Mouse (Mus musculus) liver, adult 2 months (tissue): ENCODE results near the gene Adarb1. TPM values are rescaled to one million over a fixed set of nuclear protein-coding genes. Genes with fewer than 3 reads are reported as not detected.

Experiments used
- DNase-seq: peaks from one replicate; pipeline ENCODE4 v3.0.0-alpha.2; 2011; ENCODE audit warnings: low read depth, low spot score; ENCODE audit errors: extremely low read depth
- H3K27ac ChIP-seq: fragments of 200-500 bp; replicated peaks from 2 replicates; pipeline ENCODE4 v1.5.1; 2012; ENCODE audit warnings: low read depth, mild to moderate bottlenecking, control low read depth, inconsistent platforms, low read length; ENCODE audit not compliant: insufficient read depth
- H3K27me3 ChIP-seq: fragments of 200-500 bp; 2 replicates; pipeline ENCODE4 v1.6.1; 2012; ENCODE audit warnings: mild to moderate bottlenecking, moderate library complexity, low read length, inconsistent platforms; ENCODE audit not compliant: control insufficient read depth, insufficient read depth
- H3K36me3 ChIP-seq: fragments of 200-500 bp; 2 replicates; pipeline ENCODE4 v1.6.1; 2012; ENCODE audit warnings: low read length, inconsistent platforms; ENCODE audit not compliant: control insufficient read depth, insufficient read depth
- H3K4me1 ChIP-seq: fragments of 200-500 bp; 2 replicates; pipeline ENCODE4 v1.6.1; 2011; ENCODE audit warnings: low read length; ENCODE audit not compliant: control insufficient read depth, insufficient read depth
- H3K4me3 ChIP-seq: fragments of 200-500 bp; 2 replicates; pipeline ENCODE4 v1.5.1; 2011; ENCODE audit warnings: low read depth, mild to moderate bottlenecking, control low read depth, low read length, moderate library complexity; ENCODE audit not compliant: insufficient read depth
- H3K79me2 ChIP-seq: fragments of 200-500 bp; 2 replicates; pipeline ENCODE4 v1.6.1; 2012; ENCODE audit warnings: inconsistent platforms, mild to moderate bottlenecking, low read length, moderate library complexity; ENCODE audit not compliant: control insufficient read depth, insufficient read depth
- H3K9ac ChIP-seq: fragments of 200-500 bp; 2 replicates; pipeline ENCODE4 v1.6.1; 2012; ENCODE audit warnings: low read depth, mild to moderate bottlenecking, control low read depth, inconsistent platforms, low read length
- CTCF ChIP-seq: fragments of 200-500 bp; IDR thresholded peaks from 2 replicates; pipeline ENCODE4 v1.5.1; 2011; ENCODE audit warnings: low read depth, low read length, control low read depth
- POLR2A ChIP-seq: fragments of 200-500 bp; IDR thresholded peaks from 2 replicates; pipeline ENCODE4 v1.6.1; 2011; ENCODE audit warnings: low read length, control low read depth; ENCODE audit not compliant: insufficient read depth; ENCODE audit errors: extremely low read depth
- WGBS: fragments of 180-500 bp; shearing (Covaris S2); methylation state at CpG from one replicate; pipeline ENCODE4 v1.1.7; 2018; 5-methylcytosine and 5-hydroxymethylcytosine counted together
- polyA plus RNA-seq: library from polyadenylated mRNA; depleted of rRNA; stranded (reverse); fragments of >200 nt; gene quantifications from 2 replicates; pipeline ENCODE4 v1.2.3, GENCODE M21; 2012
- total RNA-seq: library from RNA; depleted of rRNA; stranded (reverse); fragments of >200 nt; gene quantifications from 2 replicates; pipeline ENCODE4 v1.2.3, GENCODE M21; 2014

Adarb1 gene
- total and polyA plus RNA-seq, 2 experiments: 4.6 to 12.2 TPM

- TF ChIP-seq CTCF (no peak), POLR2A (no peak)
- Histone ChIP-seq H3K9ac (no peak overlapping the region), H3K27ac (no peak overlapping the region), H3K4me1 (no peaks in the 10 kb centered on the region), H3K79me2 (no peaks in the 10 kb centered on the region), H3K36me3 (peaks cover 7% of the 10 kb centered on the region; the same call in 1 of the 2 replicates), H3K4me3 (no peak overlapping the region), H3K27me3 (no peaks in the 10 kb centered on the region)
- no peak for DNase-seq
- 92% methylated on average over 2 of the region's 2 CpGs for WGBS
These were observed 118.9 kb downstream of the Adarb1 start for GRCm38 (mm10) chr10:77299194-77299593.

GRCm38 (mm10) chr10:77298621-77299020 lies 119.4 kb downstream of the Adarb1 start:
- no peaks in the 10 kb centered on the region for H3K79me2 ChIP-seq
- peaks cover 7% of the 10 kb centered on the region; the same call in 1 of the 2 replicates for H3K36me3 ChIP-seq
- no peak overlapping the region for H3K27ac ChIP-seq
- no peak for DNase-seq
- 86% methylated on average over 8 of the region's 8 CpGs for WGBS
- H3K4me3 ChIP-seq: no peak overlapping the region
- H3K4me1 ChIP-seq: no peaks in the 10 kb centered on the region
- TF ChIP-seq POLR2A: no peak
- TF ChIP-seq CTCF: no peak
- H3K9ac ChIP-seq: no peak overlapping the region
- no peaks in the 10 kb centered on the region for H3K27me3 ChIP-seq

- Histone ChIP-seq H3K4me3 (no peak overlapping the region), H3K4me1 (no peaks in the 10 kb centered on the region), H3K9ac (no peak overlapping the region), H3K27me3 (no peaks in the 10 kb centered on the region), H3K79me2 (no peaks in the 10 kb centered on the region), H3K36me3 (peaks cover 2% of the 10 kb centered on the region; the same call in 1 of the 2 replicates), H3K27ac (no peak overlapping the region)
- 95% methylated on average over 12 of the region's 12 CpGs for WGBS
- TF ChIP-seq POLR2A: no peak
- TF ChIP-seq CTCF: no peak
- DNase-seq: no peak
These were observed 123.4 kb downstream of the Adarb1 start for GRCm38 (mm10) chr10:77294691-77295090.

- Histone ChIP-seq H3K79me2 (no peaks in the 10 kb centered on the region), H3K4me3 (no peak overlapping the region), H3K4me1 (no peaks in the 10 kb centered on the region), H3K9ac (no peak overlapping the region), H3K27me3 (no peaks in the 10 kb centered on the region), H3K27ac (no peak overlapping the region), H3K36me3 (peaks cover 2% of the 10 kb centered on the region; the same call in 1 of the 2 replicates)
- 81% methylated on average over 17 of the region's 17 CpGs for WGBS
- TF ChIP-seq POLR2A (no peak), CTCF (no peak)
- DNase-seq: no peak
These were observed 127.3 kb downstream of the Adarb1 start for GRCm38 (mm10) chr10:77290624-77291366.

GRCm38 (mm10) chr10:77289559-77289958 lies 128.5 kb downstream of the Adarb1 start:
- no peak for DNase-seq
- no peaks in the 10 kb centered on the region for H3K4me1 ChIP-seq
- 85% methylated on average over 8 of the region's 8 CpGs for WGBS
- no peaks in the 10 kb centered on the region for H3K27me3 ChIP-seq
- TF ChIP-seq POLR2A (no peak), CTCF (no peak)
- no peak overlapping the region for H3K27ac ChIP-seq
- no peaks in the 10 kb centered on the region for H3K79me2 ChIP-seq
- H3K9ac ChIP-seq: no peak overlapping the region
- H3K36me3 ChIP-seq: no peaks in the 10 kb centered on the region
- no peak overlapping the region for H3K4me3 ChIP-seq

- no peak overlapping the region for H3K4me3 ChIP-seq
- no peak overlapping the region for H3K9ac ChIP-seq
- H3K27me3 ChIP-seq: no peaks in the 10 kb centered on the region
- H3K27ac ChIP-seq: no peak overlapping the region
- TF ChIP-seq POLR2A (no peak), CTCF (no peak)
- H3K4me1 ChIP-seq: no peaks in the 10 kb centered on the region
- H3K79me2 ChIP-seq: no peaks in the 10 kb centered on the region
- WGBS: 23% methylated on average over 5 of the region's 5 CpGs
- DNase-seq: peak; percentile 19
- H3K36me3 ChIP-seq: no peaks in the 10 kb centered on the region
These were observed 129.4 kb downstream of the Adarb1 start for GRCm38 (mm10) chr10:77288639-77289195.
